Mouse (Mus musculus) CD4-positive, CD25-positive, alpha-beta regulatory T cell, adult 9 weeks (primary cell): Measurements from ENCODE around the gene Abcb10. TPM values are rescaled to one million over a fixed set of nuclear protein-coding genes. Genes with fewer than 3 reads are reported as not detected.

Experiments used
- polyA plus RNA-seq: library from polyadenylated mRNA; unstranded; fragments of 100-300 nt; shearing (Covaris generic); gene quantifications from one replicate; pipeline ENCODE4 v1.2.1, GENCODE M21; 2017

Abcb10 gene
- polyA plus RNA-seq, result 0.83 TPM

GRCm38 (mm10) chr8:123982826-123983400, at the start of gene Abcb10:
Gene Abcb10 (minus strand): TSS chr8:123983122.

DNA sequence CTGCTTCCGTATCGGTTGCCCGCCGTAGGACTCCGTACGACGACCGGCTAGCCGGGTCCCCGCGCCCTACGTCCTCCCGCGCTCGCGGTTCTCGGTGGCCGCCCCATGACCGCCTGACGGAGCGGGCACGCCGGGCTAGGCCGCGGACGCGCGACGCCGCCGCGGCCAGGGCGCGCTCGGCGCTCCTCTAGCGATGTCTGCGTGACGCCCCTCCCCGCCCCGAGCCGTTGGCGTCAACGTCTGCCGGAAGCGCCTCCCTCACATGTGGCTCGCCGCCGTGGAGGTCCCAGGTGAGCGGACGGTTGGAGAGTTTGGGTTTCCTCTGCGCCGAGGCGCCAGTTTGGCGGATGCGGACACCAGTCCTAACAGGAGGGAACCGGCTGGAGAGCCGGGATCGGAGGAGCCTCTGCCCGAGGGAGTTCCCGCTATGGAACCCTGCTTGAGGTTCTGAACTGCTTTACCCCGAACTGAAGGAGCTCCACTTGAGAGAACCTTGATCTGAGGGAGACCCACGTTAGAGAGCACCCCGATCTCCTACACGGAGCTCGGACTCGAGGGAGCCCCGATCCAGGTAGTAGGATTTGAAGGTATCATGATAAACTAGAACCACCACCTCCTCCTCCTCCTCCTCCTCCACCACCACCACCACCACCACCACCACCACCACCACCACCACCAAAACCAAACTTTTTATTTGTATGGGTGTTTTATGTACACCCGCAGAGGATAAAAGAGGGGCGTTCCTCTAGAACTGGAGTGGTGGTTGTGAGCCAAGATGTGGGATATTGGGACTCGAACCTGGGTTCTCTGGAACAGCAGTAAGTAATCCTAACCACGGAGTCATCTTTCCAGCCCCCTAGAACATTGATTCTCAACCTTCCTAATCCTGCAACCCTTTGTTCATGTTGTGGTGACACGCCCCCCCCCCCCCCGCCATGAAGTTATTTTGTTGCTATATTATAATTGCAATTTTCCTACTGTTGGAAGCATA, 38.6 kb upstream of the Abcb10 start, which contains the start of the genes Taf5l and Urb2:
TSS of gene Taf5l (minus strand) at position 161 of the 991 bp plus-strand sequence.
TSS of gene Urb2 (plus strand) at position 272 of the 991 bp plus-strand sequence.

DNA sequence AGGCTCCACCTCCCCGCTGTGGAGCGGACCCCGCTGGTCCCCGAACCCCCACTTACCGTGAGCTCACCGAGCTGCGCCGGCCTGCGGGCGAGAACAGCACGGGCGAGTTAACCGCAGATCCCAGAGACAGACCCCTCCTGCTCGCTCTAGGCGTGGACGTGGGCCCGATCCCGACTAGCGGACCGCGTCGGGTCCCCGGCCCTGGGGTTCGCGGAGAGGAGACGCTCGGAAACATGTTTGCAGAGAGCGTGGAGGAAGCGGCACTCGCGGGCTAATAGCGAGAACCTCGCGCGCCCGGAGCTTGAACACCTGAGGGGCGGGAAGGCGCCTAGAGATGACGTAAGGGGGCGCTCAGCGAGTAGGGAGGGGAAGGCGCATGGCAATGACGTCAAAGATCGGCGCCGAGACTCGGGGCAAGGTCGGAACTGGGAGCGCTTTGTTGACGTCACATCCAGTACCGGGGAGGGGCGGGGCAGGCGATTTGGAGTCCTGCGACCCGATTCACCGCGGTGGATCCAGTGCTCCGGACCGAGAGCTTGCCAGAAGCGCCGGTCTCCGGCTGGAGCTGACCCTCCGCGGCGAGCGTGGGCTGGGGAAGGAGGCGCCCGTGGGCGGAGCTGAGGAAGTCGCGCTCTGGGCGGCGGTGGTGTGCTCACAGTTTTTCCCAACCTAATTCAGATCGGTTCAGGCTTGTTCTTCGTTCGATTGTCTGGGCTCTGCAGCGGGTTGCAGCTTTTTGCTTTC, 33.8 kb downstream of the Abcb10 start, which contains the start of gene Nup133:
TSS of gene Nup133 (minus strand) at position 324 of the 744 bp plus-strand sequence.

Other genes starting within 250 kb of the Abcb10 start
- 2.6 TPM for gene Rab4a, start 177.1 kb downstream of the Abcb10 start, polyA plus RNA-seq
- 2.7 TPM for gene Ccsap, start 122.9 kb downstream of the Abcb10 start, polyA plus RNA-seq
- gene Acta1, start 88.4 kb downstream of the Abcb10 start, polyA plus RNA-seq, result 0.26 TPM
- gene Nup133, start 33.9 kb downstream of the Abcb10 start, polyA plus RNA-seq, result 24.7 TPM
- gene Taf5l, start 38.3 kb upstream of the Abcb10 start, polyA plus RNA-seq, result 14.4 TPM
- 13.2 TPM for gene Urb2, start 38.4 kb upstream of the Abcb10 start, polyA plus RNA-seq
- gene Galnt2, start 248.3 kb upstream of the Abcb10 start, polyA plus RNA-seq, result 9.3 TPM